Mouse (Mus musculus) CH12.LX (cell line): Measurements from ENCODE around the gene Cep295nl. TPM values are rescaled to one million over a fixed set of nuclear protein-coding genes. Genes with fewer than 3 reads are reported as not detected.
"Not testable (repeated sequence)": the region's sequence is repeated elsewhere in the genome, so short reads cannot be mapped to it uniquely, and the experiment has no call there.

Source experiments
- DNase-seq: peaks from one replicate; pipeline ENCODE4 v3.0.0-alpha.2; 2013; ENCODE audit errors: extremely low read depth
- H3K27ac ChIP-seq: 2 replicates; pipeline ENCODE4 v1.5.1; 2012; ENCODE audit warnings: low read depth, mild to moderate bottlenecking, control low read depth, moderate library complexity; ENCODE audit not compliant: insufficient read depth
- H3K27me3 ChIP-seq: replicated peaks from 2 replicates; pipeline ENCODE3; 2012; ENCODE audit warnings: inconsistent platforms
- H3K36me3 ChIP-seq, 2 experiments: replicated peaks in 1 of 2; 2 replicates each; pipeline versions ENCODE3 to v1.6.1; 2012; ENCODE audit warnings: inconsistent platforms in 1 of 2, low read length in 1 of 2, mild to moderate bottlenecking in 1 of 2, mixed read lengths in 1 of 2, moderate library complexity in 1 of 2; ENCODE audit not compliant: control insufficient read depth in 1 of 2, insufficient read depth in 1 of 2
- H3K4me1 ChIP-seq, 2 experiments: 2 replicates each; pipeline ENCODE4 v1.6.1; 2012; ENCODE audit warnings: inconsistent platforms in 1 of 2, moderate library complexity in 1 of 2; ENCODE audit not compliant: insufficient read depth in 2 of 2, control insufficient read depth in 1 of 2
- H3K4me2 ChIP-seq: 2 replicates; pipeline ENCODE4 v1.6.1; 2012; ENCODE audit warnings: low read depth, mild to moderate bottlenecking, control low read depth; ENCODE audit not compliant: poor library complexity, insufficient read depth, severe bottlenecking
- H3K4me3 ChIP-seq, 3 experiments: fragments of 150-350 bp in 1 of 3; sonication (generic) in 1 of 3; replicated peaks in 1 of 3; 2 replicates each; pipeline versions ENCODE3 to v1.5.1; 2011 to 2012; ENCODE audit warnings: low read depth in 2 of 3, low read length in 2 of 3, mild to moderate bottlenecking in 2 of 3, moderate library complexity in 2 of 3, control low read depth in 1 of 3, improper control_type of control experiment in 1 of 3, inconsistent platforms in 1 of 3, mixed read lengths in 1 of 3; ENCODE audit not compliant: poor library complexity in 1 of 3
- H3K79me2 ChIP-seq: replicated peaks from 2 replicates; pipeline ENCODE4 v1.6.1; 2012; ENCODE audit warnings: mild to moderate bottlenecking, moderate library complexity; ENCODE audit not compliant: control insufficient read depth, poor library complexity, insufficient read depth, severe bottlenecking; ENCODE audit errors: extremely low read depth
- H3K9ac ChIP-seq: 2 replicates; pipeline ENCODE4 v1.6.1; 2012; ENCODE audit warnings: low read depth, mild to moderate bottlenecking, control low read depth, moderate library complexity; ENCODE audit not compliant: insufficient read depth
- H3K9me3 ChIP-seq: replicated peaks from 2 replicates; pipeline ENCODE3; 2012; ENCODE audit warnings: low read length, inconsistent platforms, mixed read lengths
- BHLHE40 ChIP-seq: IDR thresholded peaks from 2 replicates; pipeline ENCODE4 v1.6.1; 2011; ENCODE audit warnings: mild to moderate bottlenecking, low read depth, low read length, improper control_type of control experiment
- CHD1 ChIP-seq: IDR thresholded peaks from 2 replicates; pipeline ENCODE4 v1.6.1; 2012; ENCODE audit warnings: low read depth, low read length, improper control_type of control experiment, inconsistent platforms
- CHD2 ChIP-seq: IDR thresholded peaks from 2 replicates; pipeline ENCODE4 v1.6.1; 2011; ENCODE audit warnings: low read length, improper control_type of control experiment
- CTCF ChIP-seq, 2 experiments: IDR thresholded peaks in 1 of 2; conservative IDR thresholded peaks in 1 of 2; 2 replicates each; pipeline ENCODE4 v1.5.1; 2011 to 2012; ENCODE audit warnings: low read depth in 2 of 2, low read length in 2 of 2, improper control_type of control experiment in 1 of 2, inconsistent platforms in 1 of 2, mild to moderate bottlenecking in 1 of 2, moderate library complexity in 1 of 2
- E2F4 ChIP-seq: IDR thresholded peaks from 2 replicates; pipeline ENCODE4 v1.6.1; 2011; ENCODE audit warnings: low read depth, low read length, improper control_type of control experiment; ENCODE audit not compliant: insufficient replicate concordance
- KAT2A ChIP-seq: IDR thresholded peaks from 2 replicates; pipeline ENCODE4 v1.6.1; 2012; ENCODE audit warnings: low read length, improper control_type of control experiment, inconsistent platforms; ENCODE audit not compliant: insufficient replicate concordance
- MAFK ChIP-seq: IDR thresholded peaks from 2 replicates; pipeline ENCODE4 v1.6.1; 2011; ENCODE audit warnings: low read length, improper control_type of control experiment; ENCODE audit not compliant: insufficient replicate concordance
- RAD21 ChIP-seq: IDR thresholded peaks from 2 replicates; pipeline ENCODE4 v1.6.1; 2011; ENCODE audit warnings: low read depth, mild to moderate bottlenecking, low read length, improper control_type of control experiment, moderate library complexity
- TCF12 ChIP-seq: IDR thresholded peaks from 2 replicates; pipeline ENCODE4 v1.6.1; 2014; ENCODE audit warnings: low read depth, mild to moderate bottlenecking, inconsistent platforms, low read length, improper control_type of control experiment
- ZNF384 ChIP-seq: IDR thresholded peaks from 2 replicates; pipeline ENCODE4 v1.6.1; 2012; ENCODE audit warnings: low read depth, low read length, improper control_type of control experiment, inconsistent platforms
- dilution Hi-C: fragments of 300-500 bp; cut with MboI; formaldehyde crosslinking; loops from 2 replicates; pipeline ENCODE4 v1.14.3; 2020; ENCODE audit warnings: low sequenced_read_pairs; ENCODE audit not compliant: extremely low pct_unique_long_range_greater_than_20kb, extremely low pct_ligation_motif_present
- in situ Hi-C: fragments of 300-500 bp; cut with MboI; formaldehyde crosslinking; loops from 3 replicates; pipeline ENCODE4 v1.14.3; 2019; ENCODE audit warnings: low sequenced_read_pairs, low pct_ligation_motif_present, low pct_unique_long_range_greater_than_20kb, mixed read lengths
- polyA plus RNA-seq: library from polyadenylated mRNA; unstranded; fragments of >175 nt; gene quantifications from 2 replicates; pipeline ENCODE4 v1.2.1, GENCODE M21; 2012; ENCODE audit warnings: low read depth; ENCODE audit not compliant: insufficient read length
- total RNA-seq, 2 experiments: library from RNA; depleted of rRNA; stranded (reverse); fragments of 300-350 nt in 1 of 2; fragments of >200 nt in 1 of 2; gene quantifications; 2 replicates each; pipeline ENCODE4 v1.2.3; 2012 to 2014

The Cep295nl gene
- total and polyA plus RNA-seq, 3 experiments, result not detected

DNA sequence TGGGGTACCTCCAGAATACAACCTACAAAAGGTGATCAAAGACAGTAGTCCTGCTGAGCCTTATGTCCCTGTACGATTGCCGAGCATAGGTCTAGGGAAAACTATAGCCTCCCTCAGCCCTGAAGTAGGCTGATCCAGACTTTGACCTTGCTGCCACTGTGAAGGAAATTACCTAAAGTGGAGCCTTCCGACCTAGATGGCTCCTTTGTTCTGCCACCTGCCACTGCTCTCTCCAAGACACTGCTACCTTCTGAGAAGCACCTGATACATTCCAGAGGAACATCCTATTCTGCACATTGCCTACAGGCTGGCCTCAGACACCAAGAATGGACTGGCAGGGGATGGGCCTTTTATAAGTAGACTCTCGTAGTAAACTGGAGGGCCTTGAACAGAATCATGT is 38.3 kb downstream of the Cep295nl start:
- H3K4me3 ChIP-seq, result not testable (repeated sequence)

GRCm38 (mm10) chr11:118298810-118299209 is 43.5 kb downstream of the Cep295nl start:
- H3K36me3 ChIP-seq, result no peaks in the 10 kb centered on the region
- TF ChIP-seq KAT2A (no peak), MAFK (no peak), BHLHE40 (no peak), ZNF384 (no peak), TCF12 (no peak), RAD21 (no peak), CHD1 (no peak), E2F4 (no peak), CHD2 (no peak)
- H3K4me3 ChIP-seq, result no peak overlapping the region
- no peak overlapping the region for H3K9ac ChIP-seq
- H3K79me2 ChIP-seq, result no peaks in the 10 kb centered on the region
- H3K9me3 ChIP-seq, result peaks cover 12% of the 10 kb centered on the region
- H3K4me1 ChIP-seq, result no peaks in the 10 kb centered on the region
- no peak for DNase-seq
- in situ Hi-C loops (no loop called here), dilution Hi-C loops (no loop called here)
- H3K4me2 ChIP-seq, result no peak overlapping the region
- H3K27ac ChIP-seq, result no peak overlapping the region
- H3K27me3 ChIP-seq, result peaks cover 86% of the 10 kb centered on the region

More for the DNA sequence above, 38.3 kb downstream of the Cep295nl start:
- DNase-seq, in situ Hi-C loops, H3K9ac ChIP-seq, H3K4me1 ChIP-seq, H3K79me2 ChIP-seq, H3K9me3 ChIP-seq, H3K4me2 ChIP-seq, dilution Hi-C loops, H3K27ac ChIP-seq, H3K36me3 ChIP-seq: not testable (repeated sequence)
- H3K27me3 ChIP-seq, result peaks cover 47% of the 10 kb centered on the region

DNA sequence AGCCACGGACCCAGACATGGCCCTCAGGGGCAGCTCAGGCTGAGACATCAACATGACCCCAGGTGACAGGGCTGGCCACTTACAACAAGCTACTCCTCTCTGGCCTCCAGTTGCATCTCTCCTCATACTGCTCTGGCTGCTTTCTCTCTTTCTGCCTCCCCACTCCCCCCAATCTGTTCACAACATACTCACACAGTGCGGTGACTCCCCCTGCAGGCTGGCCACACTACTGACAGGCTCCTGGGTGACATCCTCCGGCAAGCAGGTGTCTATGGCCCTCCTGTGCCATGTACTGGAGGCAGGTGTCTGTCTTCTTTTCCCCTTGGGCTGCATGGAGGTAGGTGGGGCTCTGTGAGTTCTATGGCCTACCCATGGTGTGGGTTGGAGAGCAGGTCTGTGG is 44.3 kb downstream of the Cep295nl start:
- no peak overlapping the region for H3K4me3 ChIP-seq
- no peak for DNase-seq
- no peak overlapping the region for H3K9ac ChIP-seq
- H3K79me2 ChIP-seq, result no peaks in the 10 kb centered on the region
- no peak overlapping the region for H3K4me2 ChIP-seq
- in situ Hi-C loops, result no loop called here
- dilution Hi-C loops, result no loop called here
- H3K27ac ChIP-seq, result no peak overlapping the region
- H3K27me3 ChIP-seq, result peaks cover 86% of the 10 kb centered on the region
- peak in 1 of 2 experiments; percentile 50; a peak in 2 of 4 replicates for TF ChIP-seq CTCF (conservative IDR thresholded peaks at IDR 0.05 in 1 of 2, IDR thresholded peaks at IDR 0.05 in 1 of 2; ENCODE audit: low read depth in 2 of 2, low read length in 2 of 2)
- no peak for TF ChIP-seq KAT2A
- peak; percentile 33 for TF ChIP-seq RAD21
- TF ChIP-seq CHD2, result no peak
- TF ChIP-seq, all 38 proteins: peak for 2
- Histone ChIP-seq H3K4me1 (no peaks in the 10 kb centered on the region), H3K36me3 (no peaks in the 10 kb centered on the region), H3K9me3 (peaks cover 12% of the 10 kb centered on the region)
